Mouse (Mus musculus) spleen, adult 2 months (tissue): ENCODE data around the gene Sap25.

Source experiments
- CTCF ChIP-seq: fragments of 200-500 bp; IDR thresholded peaks from 2 replicates; pipeline ENCODE4 v1.5.1; 2011; ENCODE audit warnings: mild to moderate bottlenecking, inconsistent platforms; ENCODE audit not compliant: insufficient read depth, insufficient read length, insufficient replicate concordance; ENCODE audit errors: extremely low read depth
- POLR2A ChIP-seq: fragments of 200-500 bp; IDR thresholded peaks from 2 replicates; pipeline ENCODE4 v1.6.1; 2011; ENCODE audit warnings: low read depth, low read length, inconsistent platforms

DNA sequence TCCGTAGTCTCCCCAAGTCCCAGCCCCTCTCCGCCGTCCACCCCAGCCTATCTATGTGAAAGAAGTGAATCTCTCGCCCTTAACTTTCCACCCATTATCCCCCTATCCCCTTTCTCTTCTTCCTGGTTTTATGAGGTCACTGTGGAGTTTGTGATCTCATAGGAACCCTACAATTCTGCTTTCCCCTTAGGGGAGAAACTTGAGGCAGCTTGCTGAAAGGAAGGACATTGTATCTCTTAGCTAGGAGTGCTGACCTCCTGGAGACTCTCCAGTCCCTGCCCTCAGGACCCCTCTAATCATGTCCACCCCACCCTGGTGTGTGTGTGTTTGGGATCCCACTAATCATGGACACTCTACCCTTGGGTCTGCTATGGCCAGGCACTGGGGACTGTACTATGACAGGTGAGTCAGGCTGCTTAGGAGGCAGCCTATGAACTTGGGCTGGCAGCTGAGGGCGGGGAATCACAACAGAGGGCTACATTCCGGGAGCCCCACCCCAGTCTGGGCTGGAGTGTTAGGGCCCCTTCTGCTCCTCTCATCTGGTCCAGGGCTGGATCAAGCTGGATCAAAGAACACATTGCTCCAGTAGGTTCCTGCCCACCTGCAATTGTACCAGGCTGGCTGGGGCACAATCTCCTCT lies 11.1 kb upstream of the Sap25 start:
- TF ChIP-seq CTCF (no peak), POLR2A (no peak)
